Mouse (Mus musculus): ENCODE data around the gene Abcc3. TPM values are rescaled to one million over a fixed set of nuclear protein-coding genes. Genes with fewer than 3 reads are reported as not detected.

Gene Abcc3
- polyA plus RNA-seq, 1 experiment from 2014 or later = 0.27 TPM

GRCm38 (mm10) chr11:94351094-94351493, 41.7 kb downstream of the Abcc3 start:
- Histone ChIP-seq H3K9me3 (replicated peaks; ENCODE audit: control insufficient read depth, low read length) (no peaks in the 10 kb centered on the region), H3K9ac (ENCODE audit: low read length) (no peak overlapping the region), H3K27me3 (replicated peaks; ENCODE audit: control insufficient read depth, insufficient read depth, low read length) (no peaks in the 10 kb centered on the region), H3K27ac (ENCODE audit: low read depth, low read length) (no peak overlapping the region), H3K4me1 (ENCODE audit: control insufficient read depth, insufficient read depth, low read length) (no peaks in the 10 kb centered on the region), H3K36me3 (ENCODE audit: control insufficient read depth, insufficient read depth, low read length) (no peaks in the 10 kb centered on the region), H3K4me3 (ENCODE audit: low read depth, low read length) (no peak overlapping the region), H3K4me2 (ENCODE audit: low read length) (no peak overlapping the region)
- ATAC-seq = no peak
- 33% methylated on average over 3 of the region's 3 CpGs for WGBS
- no peak for DNase-seq (ENCODE audit: low spot score)

DNA sequence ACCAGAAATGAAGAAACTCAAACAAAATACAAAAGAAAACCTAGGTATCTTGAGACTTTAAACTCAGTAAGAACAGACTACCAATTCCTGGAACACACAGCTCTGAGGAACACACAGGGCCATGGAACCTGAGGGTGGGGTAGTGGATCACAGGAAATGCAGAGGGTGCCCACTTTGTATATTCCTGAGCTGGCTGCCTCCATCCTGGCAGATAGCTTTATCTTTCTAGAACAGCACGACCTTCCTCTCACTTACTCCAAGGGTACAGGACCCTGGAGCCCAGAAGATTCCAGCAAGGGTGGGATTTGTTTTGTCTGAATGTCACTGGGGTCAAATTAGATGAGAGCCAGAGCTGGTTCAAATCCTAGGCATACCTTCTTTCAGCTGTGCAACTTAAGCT, 42.5 kb downstream of the Abcc3 start:
- Histone ChIP-seq H3K4me3 (ENCODE audit: low read depth, low read length) (no peak overlapping the region), H3K27me3 (replicated peaks; ENCODE audit: control insufficient read depth, insufficient read depth, low read length) (no peaks in the 10 kb centered on the region), H3K4me1 (ENCODE audit: control insufficient read depth, insufficient read depth, low read length) (no peaks in the 10 kb centered on the region), H3K27ac (ENCODE audit: low read depth, low read length) (no peak overlapping the region), H3K9ac (ENCODE audit: low read length) (no peak overlapping the region), H3K9me3 (replicated peaks; ENCODE audit: control insufficient read depth, low read length) (no peaks in the 10 kb centered on the region), H3K36me3 (ENCODE audit: control insufficient read depth, insufficient read depth, low read length) (no peaks in the 10 kb centered on the region), H3K4me2 (ENCODE audit: low read length) (no peak overlapping the region)
- WGBS = 80% methylated on average over 1 of the region's 1 CpGs
- ATAC-seq (no peak), DNase-seq (ENCODE audit: low spot score) (no peak)

GRCm38 (mm10) chr11:94349839-94350238, 43.0 kb downstream of the Abcc3 start:
- H3K4me2 ChIP-seq (ENCODE audit: low read length) = no peak overlapping the region
- H3K36me3 ChIP-seq (ENCODE audit: control insufficient read depth, insufficient read depth, low read length) = no peaks in the 10 kb centered on the region
- DNase-seq (ENCODE audit: low spot score) (no peak), ATAC-seq (no peak)
- no peaks in the 10 kb centered on the region for H3K4me1 ChIP-seq (ENCODE audit: control insufficient read depth, insufficient read depth, low read length)
- H3K9ac ChIP-seq (ENCODE audit: low read length) = no peak overlapping the region
- H3K4me3 ChIP-seq (ENCODE audit: low read depth, low read length) = no peak overlapping the region
- no peaks in the 10 kb centered on the region for H3K9me3 ChIP-seq (replicated peaks; ENCODE audit: control insufficient read depth, low read length)
- H3K27me3 ChIP-seq (replicated peaks; ENCODE audit: control insufficient read depth, insufficient read depth, low read length) = no peaks in the 10 kb centered on the region
- 86% methylated on average over 2 of the region's 2 CpGs for WGBS
- H3K27ac ChIP-seq (ENCODE audit: low read depth, low read length) = no peak overlapping the region

GRCm38 (mm10) chr11:94347063-94347575, 45.7 kb downstream of the Abcc3 start:
- Histone ChIP-seq H3K27me3 (replicated peaks; ENCODE audit: control insufficient read depth, insufficient read depth, low read length) (no peaks in the 10 kb centered on the region), H3K36me3 (ENCODE audit: control insufficient read depth, insufficient read depth, low read length) (no peaks in the 10 kb centered on the region), H3K27ac (ENCODE audit: low read depth, low read length) (no peak overlapping the region), H3K4me3 (ENCODE audit: low read depth, low read length) (no peak overlapping the region), H3K4me1 (ENCODE audit: control insufficient read depth, insufficient read depth, low read length) (peaks cover 4% of the 10 kb centered on the region; the same call in 1 of the 2 replicates), H3K9me3 (replicated peaks; ENCODE audit: control insufficient read depth, low read length) (no peaks in the 10 kb centered on the region), H3K9ac (ENCODE audit: low read length) (no peak overlapping the region), H3K4me2 (ENCODE audit: low read length) (no peak overlapping the region)
- WGBS = 88% methylated on average over 7 of the region's 7 CpGs
- ATAC-seq (no peak), DNase-seq (ENCODE audit: low spot score) (no peak)

- Histone ChIP-seq H3K27ac (ENCODE audit: low read depth, low read length) (no peak overlapping the region), H3K4me3 (ENCODE audit: low read depth, low read length) (no peak overlapping the region), H3K9me3 (replicated peaks; ENCODE audit: control insufficient read depth, low read length) (no peaks in the 10 kb centered on the region), H3K36me3 (ENCODE audit: control insufficient read depth, insufficient read depth, low read length) (no peaks in the 10 kb centered on the region), H3K27me3 (replicated peaks; ENCODE audit: control insufficient read depth, insufficient read depth, low read length) (no peaks in the 10 kb centered on the region), H3K9ac (ENCODE audit: low read length) (no peak overlapping the region), H3K4me1 (ENCODE audit: control insufficient read depth, insufficient read depth, low read length) (peaks cover 9% of the 10 kb centered on the region; the same call in 1 of the 2 replicates), H3K4me2 (ENCODE audit: low read length) (no peak overlapping the region)
- ATAC-seq (no peak), DNase-seq (ENCODE audit: low spot score) (no peak)
- WGBS = 66% methylated on average over 3 of the region's 3 CpGs
Measured at GRCm38 (mm10) chr11:94346611-94347010, 46.2 kb downstream of the Abcc3 start.

DNA sequence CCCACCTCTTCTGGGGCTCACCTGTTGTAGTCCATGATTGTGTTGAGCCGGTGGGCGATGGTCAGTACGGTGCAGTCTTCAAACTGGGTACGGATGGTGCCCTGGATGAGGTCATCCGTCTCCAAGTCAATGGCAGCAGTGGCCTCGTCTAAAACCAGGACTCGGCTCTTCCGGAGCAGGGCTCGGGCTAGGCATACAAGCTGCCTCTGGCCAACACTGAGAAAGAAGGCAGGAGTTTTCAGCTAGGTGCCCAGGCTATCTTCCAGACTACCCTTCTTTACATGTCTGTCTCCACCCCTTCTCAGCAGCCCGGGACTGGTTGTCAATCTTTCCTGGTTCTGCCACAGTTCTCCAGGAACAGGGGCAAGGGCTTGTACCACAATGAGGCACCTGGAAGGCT, 46.9 kb downstream of the Abcc3 start:
- Histone ChIP-seq H3K4me3 (ENCODE audit: low read depth, low read length) (no peak overlapping the region), H3K4me2 (ENCODE audit: low read length) (no peak overlapping the region), H3K27me3 (replicated peaks; ENCODE audit: control insufficient read depth, insufficient read depth, low read length) (no peaks in the 10 kb centered on the region), H3K36me3 (ENCODE audit: control insufficient read depth, insufficient read depth, low read length) (0 out of 2 replicates have a peak, but pooled peaks cover 2% of the 10 kb centered on the region), H3K4me1 (ENCODE audit: control insufficient read depth, insufficient read depth, low read length) (peaks cover 9% of the 10 kb centered on the region; the same call in 1 of the 2 replicates), H3K27ac (ENCODE audit: low read depth, low read length) (no peak overlapping the region), H3K9ac (ENCODE audit: low read length) (no peak overlapping the region), H3K9me3 (replicated peaks; ENCODE audit: control insufficient read depth, low read length) (no peaks in the 10 kb centered on the region)
- no peak for ATAC-seq
- 87% methylated on average over 10 of the region's 10 CpGs for WGBS
- no peak for DNase-seq (ENCODE audit: low spot score)

- H3K27me3 ChIP-seq (replicated peaks; ENCODE audit: control insufficient read depth, insufficient read depth, low read length) = no peaks in the 10 kb centered on the region
- no peak overlapping the region for H3K4me2 ChIP-seq (ENCODE audit: low read length)
- no peak overlapping the region for H3K4me3 ChIP-seq (ENCODE audit: low read depth, low read length)
- H3K9ac ChIP-seq (ENCODE audit: low read length) = no peak overlapping the region
- H3K4me1 ChIP-seq (ENCODE audit: control insufficient read depth, insufficient read depth, low read length) = peaks cover 9% of the 10 kb centered on the region; the same call in 1 of the 2 replicates
- H3K36me3 ChIP-seq (ENCODE audit: control insufficient read depth, insufficient read depth, low read length) = peaks cover 6% of the 10 kb centered on the region
- no peak for ATAC-seq
- WGBS = 56% methylated on average over 1 of the region's 1 CpGs
- no peak for DNase-seq (ENCODE audit: low spot score)
- no peaks in the 10 kb centered on the region for H3K9me3 ChIP-seq (replicated peaks; ENCODE audit: control insufficient read depth, low read length)
- peak overlapping the region; percentile 41; the same call in 1 of the 2 replicates for H3K27ac ChIP-seq (ENCODE audit: low read depth, low read length)
Measured at GRCm38 (mm10) chr11:94344470-94344869, 48.3 kb downstream of the Abcc3 start.

GRCm38 (mm10) chr11:94343955-94344358, 48.8 kb downstream of the Abcc3 start:
- H3K9ac ChIP-seq (ENCODE audit: low read length) = peak overlapping the region; percentile 35; the same call in 1 of the 2 replicates
- ATAC-seq = peak; percentile 42; the same call in 1 of the 2 replicates
- H3K4me3 ChIP-seq (ENCODE audit: low read depth, low read length) = no peak overlapping the region
- peak; percentile 48 for DNase-seq (ENCODE audit: low spot score)
- peaks cover 11% of the 10 kb centered on the region for H3K36me3 ChIP-seq (ENCODE audit: control insufficient read depth, insufficient read depth, low read length)
- WGBS = 8% methylated on average over 5 of the region's 5 CpGs
- peak overlapping the region; percentile 41 for H3K27ac ChIP-seq (ENCODE audit: low read depth, low read length)
- H3K4me1 ChIP-seq (ENCODE audit: control insufficient read depth, insufficient read depth, low read length) = peaks cover 9% of the 10 kb centered on the region; the same call in 1 of the 2 replicates
- H3K4me2 ChIP-seq (ENCODE audit: low read length) = no peak overlapping the region
- no peaks in the 10 kb centered on the region for H3K27me3 ChIP-seq (replicated peaks; ENCODE audit: control insufficient read depth, insufficient read depth, low read length)
- H3K9me3 ChIP-seq (replicated peaks; ENCODE audit: control insufficient read depth, low read length) = no peaks in the 10 kb centered on the region

DNA sequence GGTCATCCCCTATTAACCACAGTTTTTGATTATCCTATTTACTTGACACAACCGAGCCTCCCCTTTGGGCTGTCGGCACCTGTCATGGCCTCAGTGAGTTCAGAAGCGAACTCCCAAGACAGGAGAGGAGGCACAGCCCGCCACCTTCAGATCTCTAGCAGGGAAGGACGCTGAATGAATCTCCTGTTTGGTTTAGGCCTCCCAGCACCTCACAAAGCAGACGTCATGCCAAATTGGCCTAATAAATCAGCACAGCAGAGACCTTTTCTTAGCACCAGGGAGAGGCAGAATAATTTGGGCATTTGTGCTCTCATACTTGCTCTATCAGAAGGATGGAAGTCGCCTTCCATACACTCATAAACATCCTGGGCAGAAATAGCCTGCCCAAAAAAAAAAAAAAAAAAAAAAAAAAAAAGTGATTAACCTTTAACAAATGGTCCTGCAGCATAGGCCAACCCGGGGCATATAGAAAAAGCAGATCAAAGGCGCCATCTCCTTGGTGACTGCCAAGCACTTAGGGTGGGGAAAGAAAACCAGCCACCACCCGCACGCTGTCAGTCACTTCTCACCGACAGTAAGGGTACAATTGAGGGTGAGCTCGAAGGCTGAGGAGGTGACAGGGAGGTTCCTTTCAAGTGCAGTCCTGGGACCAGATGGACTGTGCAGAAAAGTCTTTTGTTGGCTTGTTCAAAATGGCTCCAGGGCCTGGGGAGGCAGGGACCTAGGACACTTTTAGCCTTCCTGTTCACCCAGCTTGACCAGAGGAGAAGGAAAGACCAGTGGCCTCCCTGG, 50.5 kb downstream of the Abcc3 start:
- Histone ChIP-seq H3K4me1 (ENCODE audit: control insufficient read depth, insufficient read depth, low read length) (peaks cover 9% of the 10 kb centered on the region; the same call in 1 of the 2 replicates), H3K4me3 (ENCODE audit: low read depth, low read length) (no peak overlapping the region), H3K27ac (ENCODE audit: low read depth, low read length) (peak overlapping the region; percentile 34; the same call in 1 of the 2 replicates), H3K9ac (ENCODE audit: low read length) (peak overlapping the region; percentile 3; the same call in 1 of the 2 replicates), H3K9me3 (replicated peaks; ENCODE audit: control insufficient read depth, low read length) (no peaks in the 10 kb centered on the region), H3K27me3 (replicated peaks; ENCODE audit: control insufficient read depth, insufficient read depth, low read length) (no peaks in the 10 kb centered on the region), H3K36me3 (ENCODE audit: control insufficient read depth, insufficient read depth, low read length) (peaks cover 25% of the 10 kb centered on the region), H3K4me2 (ENCODE audit: low read length) (no peak overlapping the region)
- WGBS = 23% methylated on average over 13 of the region's 13 CpGs
- DNase-seq (ENCODE audit: low spot score) = peak; percentile 23
- ATAC-seq = no peak

Data from forebrain, embryonic 14.5 days (tissue).